Mouse (Mus musculus) limb, embryonic 15.5 days (tissue): ENCODE data around the gene Gjb5. TPM values are rescaled to one million over a fixed set of nuclear protein-coding genes. Genes with fewer than 3 reads are reported as not detected.

ENCODE experiments used
- ATAC-seq: fragments of 200-750 bp; cut with Nextera tagmentation; 2 replicates; pipeline ENCODE4 v1.8.0; 2017; ENCODE audit warnings: low read depth, moderate TSS enrichment; ENCODE audit not compliant: insufficient number of reproducible peaks, low FRiP score, low TSS enrichment
- H3K27ac ChIP-seq: fragments of 300-500 bp; sonication (generic); 2 replicates; pipeline ENCODE4 v1.5.1; 2015; ENCODE audit warnings: moderate library complexity, mild to moderate bottlenecking, inconsistent platforms
- H3K27me3 ChIP-seq: fragments of 300-500 bp; sonication (generic); 2 replicates; pipeline ENCODE4 v1.6.1; 2015; ENCODE audit warnings: inconsistent platforms
- H3K36me3 ChIP-seq: fragments of 300-500 bp; sonication (generic); 2 replicates; pipeline ENCODE4 v1.6.1; 2015; ENCODE audit warnings: inconsistent platforms
- H3K4me1 ChIP-seq: fragments of 300-500 bp; sonication (generic); 2 replicates; pipeline ENCODE4 v1.6.1; 2015; ENCODE audit warnings: inconsistent platforms
- H3K4me2 ChIP-seq: fragments of 300-500 bp; sonication (generic); 2 replicates; pipeline ENCODE4 v1.6.1; 2015; ENCODE audit warnings: mild to moderate bottlenecking, inconsistent platforms
- H3K4me3 ChIP-seq: fragments of 300-500 bp; sonication (generic); 2 replicates; pipeline ENCODE4 v1.5.1; 2015; ENCODE audit warnings: mild to moderate bottlenecking, inconsistent platforms
- H3K9ac ChIP-seq: fragments of 300-500 bp; sonication (generic); 2 replicates; pipeline ENCODE4 v1.6.1; 2015; ENCODE audit warnings: inconsistent platforms
- H3K9me3 ChIP-seq: fragments of 300-500 bp; sonication (generic); 2 replicates; pipeline ENCODE4 v1.6.1; 2016; ENCODE audit warnings: inconsistent platforms
- WGBS: fragments of 180-500 bp; shearing (Covaris S2); methylation state at CpG from one replicate; pipeline ENCODE4 v1.1.7; 2015; 5-methylcytosine and 5-hydroxymethylcytosine counted together
- polyA plus RNA-seq: library from polyadenylated mRNA; unstranded; fragments of >200 nt; fragmentation: Nextera tagmentation; extraction: Ambion mirVana; gene quantifications from 2 replicates; pipeline ENCODE4 v1.2.1, GENCODE M21; 2015

The Gjb5 gene
- 3.8 and 4.2 TPM in 2 replicates for polyA plus RNA-seq

DNA sequence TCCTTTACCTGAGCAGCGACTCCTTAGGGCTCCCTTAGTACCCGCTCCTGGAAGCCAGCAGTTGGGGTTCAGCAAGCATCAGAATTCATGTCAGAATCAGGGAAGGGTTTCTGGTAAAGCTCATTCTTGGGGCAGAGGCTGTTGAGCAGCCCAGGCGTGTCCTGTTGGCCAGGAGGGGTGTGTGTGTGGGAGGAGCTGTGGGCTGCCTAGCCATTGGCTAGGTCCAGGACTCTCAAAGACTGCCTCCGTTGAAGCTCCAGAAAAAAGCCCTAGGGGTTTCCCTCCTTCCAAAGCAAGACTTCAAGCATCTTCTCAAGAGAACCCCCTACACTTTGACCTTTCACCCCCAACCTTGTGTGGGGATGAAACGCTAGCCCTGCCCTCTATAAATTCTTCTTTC, at the start of gene Gjb5:
Gjb5 (minus strand) TSS at position 164 of the 400 bp plus-strand sequence.
- peaks cover 22% of the 10 kb centered on the region for H3K4me1 ChIP-seq
- no peak within 1 kb of the TSS for H3K9ac ChIP-seq
- ATAC-seq, result no peak
- H3K36me3 ChIP-seq, result no peaks in the 10 kb centered on the region
- H3K9me3 ChIP-seq, result no peaks in the 10 kb centered on the region
- no peak within 1 kb of the TSS for H3K4me2 ChIP-seq
- 17% methylated on average over 5 of the region's 5 CpGs for WGBS
- no peak within 1 kb of the TSS for H3K27ac ChIP-seq
- 0 out of 2 replicates have a peak, but pooled peaks cover 6% of the 10 kb centered on the region for H3K27me3 ChIP-seq
- no peak within 1 kb of the TSS for H3K4me3 ChIP-seq

DNA sequence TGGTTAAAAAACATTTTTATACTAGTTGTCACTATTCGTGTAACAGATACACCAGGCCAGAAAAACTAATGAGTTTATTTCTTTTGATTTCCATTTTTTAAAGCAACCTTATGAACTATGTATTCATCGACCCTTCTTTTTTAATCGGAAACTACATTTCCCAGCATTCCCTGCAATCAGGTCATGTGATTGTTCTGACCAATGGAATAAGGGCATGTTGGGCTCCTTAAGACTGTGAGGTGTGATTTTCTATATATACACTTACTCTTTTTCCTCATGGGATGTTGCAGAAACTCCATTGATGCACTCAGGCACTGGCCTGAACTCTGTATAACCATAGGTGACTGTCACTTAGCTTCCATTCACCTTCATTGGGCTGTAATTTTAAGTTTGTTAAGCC, 44.6 kb upstream of the Gjb5 start:
- Histone ChIP-seq H3K9ac (no peak overlapping the region), H3K27me3 (no peaks in the 10 kb centered on the region), H3K9me3 (no peaks in the 10 kb centered on the region), H3K36me3 (no peaks in the 10 kb centered on the region), H3K4me2 (no peak overlapping the region), H3K4me3 (no peak overlapping the region), H3K27ac (no peak overlapping the region), H3K4me1 (no peaks in the 10 kb centered on the region; the same call in 1 of the 2 replicates)
- WGBS, result 69% methylated on average over 3 of the region's 3 CpGs
- ATAC-seq, result no peak

DNA sequence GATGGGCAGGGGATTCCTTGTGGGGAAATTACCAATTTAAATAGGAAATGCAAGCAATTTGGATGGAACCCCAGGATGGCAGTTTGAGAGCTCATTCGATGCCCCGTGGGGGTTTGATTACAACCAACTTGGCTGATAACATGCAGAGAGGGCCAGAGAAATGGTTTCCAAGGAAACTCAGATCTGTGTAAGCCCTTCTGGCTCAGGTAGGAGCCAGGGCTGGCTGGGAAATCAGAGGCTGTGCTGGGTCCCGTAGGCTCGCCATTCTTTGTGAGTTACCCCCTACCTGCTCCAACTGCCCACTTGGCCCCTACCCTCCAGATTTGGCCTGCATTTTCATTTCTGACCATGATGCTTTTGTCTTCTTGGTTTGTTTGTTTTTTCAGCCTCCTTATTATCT, 44.2 kb upstream of the Gjb5 start:
- Histone ChIP-seq H3K27me3 (no peaks in the 10 kb centered on the region), H3K4me2 (no peak overlapping the region), H3K9ac (no peak overlapping the region), H3K36me3 (no peaks in the 10 kb centered on the region), H3K4me3 (no peak overlapping the region), H3K27ac (no peak overlapping the region), H3K9me3 (no peaks in the 10 kb centered on the region), H3K4me1 (no peaks in the 10 kb centered on the region; the same call in 1 of the 2 replicates)
- 87% methylated on average over 4 of the region's 4 CpGs for WGBS
- no peak for ATAC-seq

DNA sequence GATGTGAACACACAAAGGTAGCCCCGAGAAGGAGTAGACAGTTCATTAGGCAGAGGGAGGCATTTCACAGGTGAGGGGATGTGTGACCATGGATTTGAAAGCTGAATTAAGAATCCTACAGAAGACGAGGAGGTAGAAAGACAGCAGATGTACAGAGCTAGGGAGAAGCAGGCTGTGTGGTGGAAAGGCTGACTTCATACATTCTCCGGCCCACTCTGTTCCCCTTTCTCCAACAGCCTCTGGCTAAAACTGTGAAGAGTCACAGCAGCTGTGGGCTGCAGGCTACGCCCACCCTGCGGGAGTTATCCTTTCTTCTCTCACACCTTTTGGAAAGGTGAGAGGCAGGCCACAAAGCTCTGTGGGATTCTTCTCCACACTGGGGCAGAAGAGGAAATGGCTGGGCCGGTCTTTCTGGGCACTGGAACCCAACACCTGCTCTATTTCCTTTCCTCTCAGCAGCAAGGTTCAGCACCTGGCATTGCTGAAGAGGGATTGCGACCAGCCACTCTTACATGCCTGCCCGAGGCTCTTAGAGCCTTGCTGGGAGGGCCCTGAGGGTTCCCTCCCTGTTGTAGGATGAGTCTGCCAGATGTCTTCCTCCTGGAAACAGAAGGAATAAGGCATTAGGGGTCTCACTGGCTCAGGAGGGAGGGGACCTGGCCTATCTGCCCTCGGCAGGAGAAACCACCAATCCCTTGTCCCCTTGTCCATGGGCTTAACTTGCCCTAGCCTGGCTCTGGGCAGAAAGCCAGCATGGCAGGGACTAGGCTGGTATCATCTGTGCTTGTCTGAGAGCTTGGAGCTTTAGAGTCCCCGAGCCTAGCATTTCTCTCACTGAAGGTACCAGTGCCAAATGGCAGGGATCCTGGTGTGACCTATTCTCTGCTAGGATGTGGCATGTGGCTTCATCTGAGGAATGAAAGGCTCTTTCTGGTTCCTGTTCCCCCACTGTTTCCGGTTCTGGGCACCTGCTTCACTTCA, 42.5 kb upstream of the Gjb5 start:
- no peak for ATAC-seq
- no peaks in the 10 kb centered on the region for H3K9me3 ChIP-seq
- 40% methylated on average over 11 of the region's 11 CpGs for WGBS
- no peaks in the 10 kb centered on the region for H3K27me3 ChIP-seq
- no peak overlapping the region for H3K4me3 ChIP-seq
- no peak overlapping the region for H3K4me2 ChIP-seq
- H3K9ac ChIP-seq, result no peak overlapping the region
- no peaks in the 10 kb centered on the region for H3K36me3 ChIP-seq
- H3K27ac ChIP-seq, result no peak overlapping the region
- H3K4me1 ChIP-seq, result no peaks in the 10 kb centered on the region; the same call in 1 of the 2 replicates

DNA sequence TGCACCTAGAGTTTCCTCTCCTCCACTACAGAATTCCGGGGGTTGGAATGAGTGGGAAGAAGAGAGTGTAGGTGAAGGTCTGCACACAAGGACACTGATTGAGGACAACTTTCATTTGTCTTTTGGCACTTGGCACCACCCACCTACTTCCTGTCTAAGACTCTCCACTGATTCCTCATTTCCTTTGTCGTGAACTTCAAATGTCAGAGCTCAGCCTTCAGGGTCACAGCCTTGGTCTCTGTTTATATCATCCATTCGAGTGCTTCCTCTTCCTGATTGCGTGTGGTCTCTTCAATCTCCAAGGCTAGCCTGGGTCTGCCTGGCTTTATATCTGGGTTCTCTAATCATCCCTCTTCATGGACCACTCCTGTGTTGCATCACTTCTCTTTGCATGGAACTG, 37.6 kb upstream of the Gjb5 start:
- ATAC-seq, result no peak
- Histone ChIP-seq H3K9ac (no peak overlapping the region), H3K4me2 (no peak overlapping the region), H3K9me3 (no peaks in the 10 kb centered on the region), H3K4me3 (no peak overlapping the region), H3K27me3 (no peaks in the 10 kb centered on the region), H3K27ac (no peak overlapping the region), H3K36me3 (no peaks in the 10 kb centered on the region), H3K4me1 (no peaks in the 10 kb centered on the region)
- WGBS, result 73% methylated on average over 4 of the region's 4 CpGs

DNA sequence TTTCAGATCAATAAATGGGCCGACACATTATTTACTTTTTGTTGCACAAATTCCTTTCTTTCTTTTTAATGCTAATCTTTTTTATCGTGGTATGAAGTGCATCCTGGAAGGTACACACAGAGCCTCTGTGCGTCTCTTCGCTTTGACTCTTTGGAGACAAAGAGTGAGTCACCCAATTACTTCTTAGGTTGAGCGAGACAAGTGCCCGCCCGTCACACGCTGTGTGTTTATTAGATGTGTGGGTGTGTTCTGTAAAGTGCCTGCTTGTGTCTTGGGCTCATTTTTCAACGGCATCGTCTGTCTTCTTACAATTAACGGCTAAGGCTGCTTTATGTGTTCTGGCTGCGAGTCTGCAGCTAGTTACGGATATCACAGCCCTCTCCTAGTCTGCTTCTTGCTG, 31.7 kb upstream of the Gjb5 start:
- no peak overlapping the region for H3K9ac ChIP-seq
- no peak for ATAC-seq
- H3K4me2 ChIP-seq, result no peak overlapping the region
- H3K27ac ChIP-seq, result no peak overlapping the region
- H3K4me1 ChIP-seq, result no peaks in the 10 kb centered on the region
- H3K9me3 ChIP-seq, result no peaks in the 10 kb centered on the region
- H3K27me3 ChIP-seq, result no peaks in the 10 kb centered on the region
- H3K4me3 ChIP-seq, result no peak overlapping the region
- WGBS, result 10% methylated on average over 13 of the region's 13 CpGs
- H3K36me3 ChIP-seq, result no peaks in the 10 kb centered on the region

DNA sequence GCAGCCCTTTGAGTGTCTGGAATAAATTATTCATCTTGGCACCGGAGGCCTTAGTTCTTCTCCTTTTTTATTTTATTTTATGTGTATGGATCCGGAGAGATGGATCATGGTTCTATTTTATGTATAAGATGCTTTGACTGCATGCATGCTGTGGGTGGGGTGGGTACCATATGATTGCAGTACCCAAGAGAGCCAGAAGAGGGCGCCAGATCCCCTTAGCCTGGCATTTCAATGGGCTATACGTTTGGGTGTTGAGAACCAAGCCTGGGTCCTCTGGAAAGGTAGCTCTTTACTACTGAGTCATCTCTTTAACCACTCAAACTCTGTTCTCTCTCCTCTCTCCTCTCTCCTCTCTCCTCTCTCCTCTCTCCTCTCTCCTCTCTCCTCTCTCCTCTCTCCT, 19.4 kb upstream of the Gjb5 start:
- Histone ChIP-seq H3K9me3 (no peaks in the 10 kb centered on the region), H3K4me1 (no peaks in the 10 kb centered on the region), H3K36me3 (no peaks in the 10 kb centered on the region), H3K4me3 (no peak overlapping the region), H3K27ac (no peak overlapping the region), H3K9ac (no peak overlapping the region), H3K4me2 (no peak overlapping the region), H3K27me3 (no peaks in the 10 kb centered on the region)
- WGBS, result 25% methylated on average over 4 of the region's 4 CpGs
- no peak for ATAC-seq

DNA sequence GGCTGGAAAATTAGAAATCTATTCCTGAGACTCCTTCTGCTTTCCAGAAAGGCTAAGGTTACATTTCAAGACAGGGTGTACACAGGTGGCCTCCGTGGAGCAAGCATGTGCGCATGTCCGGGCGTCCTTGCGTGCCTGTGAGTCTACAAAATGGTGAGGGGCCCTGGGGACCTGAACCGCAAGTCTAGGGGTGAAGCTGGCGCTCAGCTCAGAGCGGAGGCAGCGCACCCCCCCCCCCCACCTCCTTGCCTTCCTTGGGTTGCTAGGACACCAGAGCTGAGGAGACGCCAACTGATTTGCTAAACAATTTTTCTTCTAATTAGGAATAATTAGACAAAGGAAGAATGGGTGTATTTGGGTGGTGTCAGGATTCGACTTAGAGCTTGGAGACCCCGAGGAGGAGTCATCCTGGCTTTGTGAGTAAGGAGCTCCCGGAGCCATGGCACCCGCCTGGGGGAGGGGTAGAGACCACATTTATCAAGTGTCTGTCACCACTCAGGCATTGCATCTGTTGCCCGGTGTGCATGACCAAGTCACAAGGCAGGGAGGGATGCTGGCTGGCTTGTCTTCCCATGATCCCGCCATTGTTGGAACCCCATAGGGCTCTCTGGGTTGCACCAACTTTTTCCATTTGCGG, 17.7 kb upstream of the Gjb5 start:
- ATAC-seq, result no peak
- no peaks in the 10 kb centered on the region for H3K36me3 ChIP-seq
- no peak overlapping the region for H3K4me3 ChIP-seq
- H3K27me3 ChIP-seq, result no peaks in the 10 kb centered on the region
- H3K4me2 ChIP-seq, result no peak overlapping the region
- H3K27ac ChIP-seq, result no peak overlapping the region
- 82% methylated on average over 17 of the region's 17 CpGs for WGBS
- H3K4me1 ChIP-seq, result peaks cover 5% of the 10 kb centered on the region; the same call in 1 of the 2 replicates
- H3K9ac ChIP-seq, result no peak overlapping the region
- H3K9me3 ChIP-seq, result no peaks in the 10 kb centered on the region

DNA sequence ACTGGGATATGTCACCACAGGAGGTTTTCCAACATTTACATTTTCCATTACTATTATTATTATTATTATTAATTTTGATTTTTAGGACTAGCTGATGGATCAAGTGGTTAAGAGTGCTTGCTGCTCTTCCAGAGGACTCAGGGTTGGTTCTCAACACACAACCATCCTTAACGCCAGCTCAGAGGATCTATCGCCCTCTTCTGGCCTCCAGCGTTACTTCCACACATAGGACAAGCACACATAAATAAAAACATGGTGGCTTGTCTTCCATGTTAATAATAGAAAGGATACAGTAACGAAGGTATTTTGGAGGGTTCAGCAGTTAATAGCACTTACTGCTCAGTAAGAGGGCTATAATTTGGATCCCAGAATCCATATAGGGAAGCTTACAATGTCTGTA, 16.7 kb upstream of the Gjb5 start:
- ATAC-seq, result no peak

DNA sequence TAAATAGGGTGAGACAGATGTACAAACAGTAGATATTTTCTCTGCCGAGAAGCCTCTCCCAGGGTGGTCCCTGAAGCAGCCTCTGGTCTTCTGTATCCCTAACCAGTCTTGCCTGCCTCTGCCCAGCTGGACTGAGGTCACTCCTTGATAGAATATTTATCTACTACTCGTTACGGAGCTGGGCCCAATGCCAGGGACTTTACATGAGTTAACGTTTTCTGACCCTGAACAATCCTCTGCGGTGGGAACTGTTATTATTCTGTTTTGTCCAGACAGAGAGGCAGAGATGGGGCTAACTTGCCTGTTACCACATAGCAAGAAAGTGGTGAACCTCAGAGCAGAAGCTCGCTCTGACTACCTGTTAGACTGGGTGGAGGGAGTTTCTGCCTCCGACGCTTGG, 15.5 kb upstream of the Gjb5 start:
- WGBS, result 54% methylated on average over 8 of the region's 8 CpGs
- no peak for ATAC-seq
- no peaks in the 10 kb centered on the region for H3K9me3 ChIP-seq

More for the DNA sequence above, 16.7 kb upstream of the Gjb5 start:
- Histone ChIP-seq H3K4me2 (no peak overlapping the region), H3K27me3 (0 out of 2 replicates have a peak, but pooled peaks cover 2% of the 10 kb centered on the region), H3K4me3 (no peak overlapping the region), H3K9ac (no peak overlapping the region), H3K36me3 (no peaks in the 10 kb centered on the region), H3K27ac (no peak overlapping the region), H3K4me1 (peaks cover 5% of the 10 kb centered on the region; the same call in 1 of the 2 replicates), H3K9me3 (no peaks in the 10 kb centered on the region)
- WGBS, result 83% methylated on average over 4 of the region's 4 CpGs

DNA sequence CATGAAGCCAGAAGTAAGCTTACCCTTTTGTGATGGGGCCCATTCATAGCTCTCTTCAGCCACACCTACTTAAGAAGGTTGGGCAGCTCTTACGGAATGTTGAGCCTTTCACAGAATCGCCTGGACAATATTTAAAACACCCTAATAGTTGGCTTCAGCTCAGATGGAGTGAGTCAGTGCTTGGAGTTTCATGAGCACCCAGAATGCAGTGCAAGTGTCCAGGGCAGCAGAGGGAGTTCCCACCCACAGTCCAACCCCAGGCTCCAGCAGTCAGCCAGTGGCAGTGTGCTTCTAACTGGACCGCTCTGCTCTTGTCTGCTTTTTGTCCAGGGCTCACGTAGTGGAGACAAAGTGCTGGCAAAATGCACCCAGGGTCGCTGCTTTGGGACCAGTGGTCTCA, 13.6 kb upstream of the Gjb5 start:
- WGBS, result 56% methylated on average over 5 of the region's 5 CpGs
- Histone ChIP-seq H3K4me2 (no peak overlapping the region), H3K4me1 (peaks cover 10% of the 10 kb centered on the region), H3K9me3 (no peaks in the 10 kb centered on the region), H3K27me3 (0 out of 2 replicates have a peak, but pooled peaks cover 2% of the 10 kb centered on the region), H3K9ac (no peak overlapping the region), H3K4me3 (no peak overlapping the region), H3K36me3 (no peaks in the 10 kb centered on the region), H3K27ac (no peak overlapping the region)
- no peak for ATAC-seq

More for the DNA sequence above, 15.5 kb upstream of the Gjb5 start:
- Histone ChIP-seq H3K27me3 (0 out of 2 replicates have a peak, but pooled peaks cover 2% of the 10 kb centered on the region), H3K36me3 (no peaks in the 10 kb centered on the region), H3K9ac (no peak overlapping the region), H3K4me1 (peaks cover 9% of the 10 kb centered on the region), H3K4me2 (no peak overlapping the region), H3K4me3 (no peak overlapping the region), H3K27ac (no peak overlapping the region)

DNA sequence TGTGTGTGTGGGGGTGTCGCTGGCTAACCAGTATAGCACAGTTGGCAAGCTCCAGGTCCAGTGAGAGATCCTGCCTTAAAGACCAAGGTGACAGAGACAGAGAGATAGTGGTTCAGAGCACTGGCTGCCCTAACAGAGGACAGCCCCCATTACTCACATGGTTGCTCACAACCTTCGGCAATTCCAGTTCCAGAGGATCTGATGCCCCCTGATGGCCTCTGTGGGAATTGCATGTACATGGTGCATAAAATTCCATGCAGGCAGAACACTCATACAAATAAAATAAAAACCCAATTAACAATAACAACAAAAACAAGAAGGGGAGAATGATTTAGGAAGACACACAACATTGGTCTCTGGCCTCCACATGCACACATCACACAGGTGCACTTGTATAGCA, 12.5 kb upstream of the Gjb5 start:
- 0 out of 2 replicates have a peak, but pooled peaks cover 2% of the 10 kb centered on the region for H3K27me3 ChIP-seq
- H3K9me3 ChIP-seq, result no peaks in the 10 kb centered on the region
- no peak overlapping the region for H3K9ac ChIP-seq
- no peak overlapping the region for H3K4me2 ChIP-seq
- ATAC-seq, result no peak
- peaks cover 15% of the 10 kb centered on the region for H3K4me1 ChIP-seq
- no peaks in the 10 kb centered on the region for H3K36me3 ChIP-seq
- H3K4me3 ChIP-seq, result no peak overlapping the region
- H3K27ac ChIP-seq, result no peak overlapping the region
- 55% methylated on average over 2 of the region's 2 CpGs for WGBS
